Mouse (Mus musculus) kidney, adult 2 months (tissue): ENCODE data around the gene Ninl.

Experiments
- CTCF ChIP-seq: fragments of 200-500 bp; conservative IDR thresholded peaks from 2 replicates; pipeline ENCODE4 v1.5.1; 2011; ENCODE audit warnings: low read depth, mild to moderate bottlenecking, control low read depth, low read length, moderate library complexity, mixed read lengths; ENCODE audit not compliant: insufficient read depth, insufficient read length
- POLR2A ChIP-seq: fragments of 200-500 bp; IDR thresholded peaks from one replicate; pipeline ENCODE4 v1.6.1; 2011; ENCODE audit warnings: low read depth, low read length, control low read depth

DNA sequence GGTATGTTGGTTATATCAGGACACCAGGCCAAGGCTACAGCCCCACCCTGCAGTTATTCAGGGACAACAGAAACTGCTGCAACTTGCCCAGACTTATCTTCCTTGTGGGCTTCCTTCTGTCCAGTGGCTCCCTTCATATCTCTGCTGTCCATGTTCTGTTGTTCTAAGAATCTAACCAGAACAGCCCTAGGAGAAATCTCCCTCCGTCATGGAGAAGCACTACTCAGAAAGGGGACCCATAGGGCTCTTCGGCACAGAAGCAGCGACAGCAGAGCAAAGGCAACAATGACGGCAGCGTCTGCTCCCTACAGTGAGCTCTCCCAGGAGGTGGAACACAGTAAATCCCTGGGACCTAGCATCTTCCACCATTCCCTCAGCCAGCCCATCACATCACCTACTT lies 62.3 kb downstream of the Ninl start:
- TF ChIP-seq CTCF (no peak), POLR2A (no peak)
